Mouse (Mus musculus) liver, embryonic 15.5 days (tissue): ENCODE results near the gene Atg13. TPM values are rescaled to one million over a fixed set of nuclear protein-coding genes. Genes with fewer than 3 reads are reported as not detected.

Experiments used
- ATAC-seq: fragments of 200-750 bp; cut with Nextera tagmentation; 2 replicates; pipeline ENCODE4 v1.8.0; 2017; ENCODE audit warnings: moderate number of reproducible peaks, mild to moderate bottlenecking, moderate library complexity; ENCODE audit not compliant: insufficient read depth
- H3K27ac ChIP-seq: fragments of 300-500 bp; sonication (generic); replicated peaks from 2 replicates; pipeline ENCODE4 v1.5.1; 2015; ENCODE audit warnings: mild to moderate bottlenecking, inconsistent platforms
- H3K27me3 ChIP-seq: fragments of 300-500 bp; sonication (generic); 2 replicates; pipeline ENCODE4 v1.6.1; 2015; ENCODE audit warnings: mild to moderate bottlenecking, inconsistent platforms
- H3K36me3 ChIP-seq: fragments of 300-500 bp; sonication (generic); replicated peaks from 2 replicates; pipeline ENCODE4 v1.6.1; 2015; ENCODE audit warnings: moderate library complexity, mild to moderate bottlenecking, inconsistent platforms
- H3K4me1 ChIP-seq: fragments of 300-500 bp; sonication (generic); replicated peaks from 2 replicates; pipeline ENCODE4 v1.6.1; 2015; ENCODE audit warnings: inconsistent platforms
- H3K4me2 ChIP-seq: fragments of 300-500 bp; sonication (generic); 2 replicates; pipeline ENCODE4 v1.6.1; 2015; ENCODE audit warnings: moderate library complexity, mild to moderate bottlenecking, inconsistent platforms
- H3K4me3 ChIP-seq: fragments of 300-500 bp; sonication (generic); replicated peaks from 2 replicates; pipeline ENCODE4 v1.5.1; 2015; ENCODE audit warnings: mild to moderate bottlenecking, inconsistent platforms
- H3K9ac ChIP-seq: fragments of 300-500 bp; sonication (generic); 2 replicates; pipeline ENCODE4 v1.6.1; 2015; ENCODE audit warnings: moderate library complexity, mild to moderate bottlenecking, inconsistent platforms
- H3K9me3 ChIP-seq: fragments of 300-500 bp; sonication (generic); replicated peaks from 2 replicates; pipeline ENCODE4 v1.6.1; 2016; ENCODE audit warnings: inconsistent platforms
- WGBS: fragments of 180-500 bp; shearing (Covaris S2); methylation state at CpG from one replicate; pipeline ENCODE4 v1.1.7; 2015; ENCODE audit warnings: mixed read lengths; ENCODE audit not compliant: insufficient replicate concordance; 5-methylcytosine and 5-hydroxymethylcytosine counted together
- polyA plus RNA-seq: library from polyadenylated mRNA; unstranded; fragments of >200 nt; fragmentation: Nextera tagmentation; extraction: Ambion mirVana; gene quantifications from 2 replicates; pipeline ENCODE4 v1.2.1, GENCODE M21; 2015

The Atg13 gene
- polyA plus RNA-seq, 1 experiment from 2014 or later, result 13.4 TPM

DNA sequence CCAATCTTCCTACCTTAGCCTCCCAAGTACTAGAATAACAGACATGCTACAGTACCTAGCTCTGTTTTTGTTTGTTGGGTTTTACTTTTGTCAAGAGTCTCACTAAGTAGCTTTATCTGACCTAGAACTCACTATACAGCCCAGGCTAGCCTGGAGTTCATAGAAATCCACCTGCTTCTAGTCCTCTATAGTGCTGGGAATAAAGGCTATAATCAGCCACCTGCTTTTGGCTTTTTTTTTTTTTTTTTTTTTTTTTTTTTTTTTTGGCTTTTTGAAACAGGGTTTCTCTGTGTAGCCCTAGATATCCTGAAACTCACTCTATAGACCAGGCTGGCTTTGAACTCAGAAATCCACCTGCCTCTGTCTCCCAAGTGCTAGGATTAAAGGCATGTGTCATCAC lies 13.6 kb upstream of the Atg13 start:
- Histone ChIP-seq H3K4me3 (no peak overlapping the region), H3K36me3 (peaks cover 10% of the 10 kb centered on the region)
- ATAC-seq, result no peak

GRCm38 (mm10) chr2:91723382-91723781 lies 13.0 kb upstream of the Atg13 start:
- Histone ChIP-seq H3K36me3 (peaks cover 10% of the 10 kb centered on the region), H3K4me1 (peaks cover 15% of the 10 kb centered on the region), H3K9me3 (no peaks in the 10 kb centered on the region), H3K4me3 (no peak overlapping the region), H3K27ac (no peak overlapping the region), H3K4me2 (no peak overlapping the region), H3K27me3 (no peaks in the 10 kb centered on the region), H3K9ac (no peak overlapping the region)
- ATAC-seq, result no peak
- WGBS, result 60% methylated on average over 4 of the region's 4 CpGs

More for the DNA sequence above, 13.6 kb upstream of the Atg13 start:
- Histone ChIP-seq H3K9me3 (no peaks in the 10 kb centered on the region), H3K4me2 (no peak overlapping the region), H3K4me1 (peaks cover 15% of the 10 kb centered on the region), H3K27ac (no peak overlapping the region), H3K9ac (no peak overlapping the region), H3K27me3 (no peaks in the 10 kb centered on the region)

DNA sequence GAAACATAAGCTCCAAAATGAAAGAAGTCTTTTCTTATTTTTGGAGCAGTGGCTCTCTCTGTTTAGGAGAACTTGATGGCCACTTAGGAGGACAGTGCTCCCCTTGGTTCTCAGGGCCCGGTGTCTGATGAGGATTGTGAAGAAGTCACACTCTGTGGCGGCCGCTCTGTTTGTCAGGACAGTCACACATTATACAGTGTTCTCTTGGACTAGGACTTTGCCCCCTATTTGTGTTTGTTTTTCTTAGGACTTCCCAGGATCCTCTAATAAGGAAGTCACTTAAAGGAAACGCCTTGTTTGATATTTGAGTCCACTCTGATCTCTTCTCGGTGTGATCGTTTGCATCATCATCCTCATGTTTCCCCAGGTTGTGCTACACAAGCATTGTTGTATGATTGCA lies 7.9 kb upstream of the Atg13 start:
- H3K27me3 ChIP-seq, result no peaks in the 10 kb centered on the region
- H3K36me3 ChIP-seq, result peaks cover 10% of the 10 kb centered on the region
- H3K27ac ChIP-seq, result no peak overlapping the region
- H3K4me1 ChIP-seq, result 0 out of 2 replicates have a peak, but pooled peaks cover 6% of the 10 kb centered on the region
- WGBS, result 70% methylated on average over 6 of the region's 6 CpGs
- H3K9ac ChIP-seq, result no peak overlapping the region
- ATAC-seq, result peak; percentile 42; the same call in 1 of the 2 replicates
- no peaks in the 10 kb centered on the region for H3K9me3 ChIP-seq
- no peak overlapping the region for H3K4me3 ChIP-seq
- H3K4me2 ChIP-seq, result no peak overlapping the region; the same call in 1 of the 2 replicates

DNA sequence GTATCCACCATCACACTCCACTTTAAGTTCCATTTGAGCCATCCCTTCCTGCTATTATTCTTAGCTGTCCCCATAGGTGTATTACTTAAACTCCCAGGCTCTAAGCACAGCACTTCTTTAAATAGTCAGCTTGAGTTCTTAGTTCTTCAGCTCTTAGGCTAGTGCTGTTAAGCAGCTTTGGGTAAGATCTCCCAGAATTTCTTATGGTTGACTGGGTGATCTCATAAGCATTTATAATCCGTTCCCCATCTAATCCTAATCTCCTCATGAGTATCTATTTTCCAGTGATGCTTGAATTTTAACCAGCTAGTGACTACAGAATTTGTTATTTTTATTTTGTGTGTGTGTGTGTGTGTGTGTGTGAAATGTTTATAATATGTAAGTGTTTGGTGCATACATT lies 4.5 kb upstream of the Atg13 start:
- H3K9ac ChIP-seq, result no peak overlapping the region
- no peak overlapping the region for H3K4me3 ChIP-seq
- H3K4me2 ChIP-seq, result no peak overlapping the region
- H3K36me3 ChIP-seq, result 0 out of 2 replicates have a peak, but pooled peaks cover 1% of the 10 kb centered on the region
- ATAC-seq, result no peak
- WGBS, result 70% methylated on average over 1 of the region's 1 CpGs
- H3K27ac ChIP-seq, result no peak overlapping the region
- H3K27me3 ChIP-seq, result no peaks in the 10 kb centered on the region
- peaks cover 22% of the 10 kb centered on the region for H3K4me1 ChIP-seq
- no peaks in the 10 kb centered on the region for H3K9me3 ChIP-seq

- H3K4me2 ChIP-seq, result peak overlapping the region; percentile 79
- no peaks in the 10 kb centered on the region for H3K9me3 ChIP-seq
- no peaks in the 10 kb centered on the region for H3K36me3 ChIP-seq
- 1% methylated on average over 8 of the region's 8 CpGs for WGBS
- peak overlapping the region; percentile 94 for H3K4me3 ChIP-seq
- peaks cover 32% of the 10 kb centered on the region for H3K4me1 ChIP-seq
- H3K27ac ChIP-seq, result peak overlapping the region; percentile 89
- no peak for ATAC-seq
- H3K9ac ChIP-seq, result peak overlapping the region; percentile 78
- no peaks in the 10 kb centered on the region for H3K27me3 ChIP-seq
These were observed 1.0 kb upstream of the Atg13 start for GRCm38 (mm10) chr2:91711256-91711925.

GRCm38 (mm10) chr2:91708361-91708760 lies 2.0 kb downstream of the Atg13 start:
- WGBS, result 92% methylated on average over 6 of the region's 6 CpGs
- peaks cover 27% of the 10 kb centered on the region for H3K4me1 ChIP-seq
- H3K9me3 ChIP-seq, result no peaks in the 10 kb centered on the region
- no peaks in the 10 kb centered on the region for H3K36me3 ChIP-seq
- H3K4me2 ChIP-seq, result no peak overlapping the region
- no peaks in the 10 kb centered on the region for H3K27me3 ChIP-seq
- no peak overlapping the region for H3K9ac ChIP-seq
- no peak overlapping the region for H3K27ac ChIP-seq
- no peak for ATAC-seq
- H3K4me3 ChIP-seq, result no peak overlapping the region

DNA sequence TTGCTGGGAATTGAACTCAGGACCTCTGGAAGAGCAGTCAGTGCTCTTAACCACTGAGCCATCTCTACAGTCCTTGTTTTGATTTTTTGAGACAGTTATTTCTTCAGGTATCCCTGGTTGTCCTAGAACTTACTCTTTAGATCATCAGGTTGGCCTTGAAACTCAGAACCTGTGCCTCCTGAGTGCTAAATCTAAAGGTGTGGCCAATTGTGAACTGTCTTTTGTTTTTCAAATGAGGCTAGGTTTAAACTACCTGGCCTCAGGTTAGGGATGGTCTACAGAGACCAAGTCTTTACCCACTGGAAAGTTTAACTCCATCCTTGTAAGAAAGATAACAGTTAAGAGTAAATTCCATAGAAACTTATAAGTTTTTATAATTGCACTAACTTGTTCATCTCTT lies 3.9 kb downstream of the Atg13 start:
- no peak overlapping the region for H3K4me2 ChIP-seq
- ATAC-seq, result no peak
- H3K27ac ChIP-seq, result no peak overlapping the region
- no peaks in the 10 kb centered on the region for H3K27me3 ChIP-seq
- no peak overlapping the region for H3K9ac ChIP-seq
- H3K4me3 ChIP-seq, result no peak overlapping the region
- H3K9me3 ChIP-seq, result no peaks in the 10 kb centered on the region
- no peaks in the 10 kb centered on the region for H3K36me3 ChIP-seq
- H3K4me1 ChIP-seq, result peaks cover 15% of the 10 kb centered on the region

DNA sequence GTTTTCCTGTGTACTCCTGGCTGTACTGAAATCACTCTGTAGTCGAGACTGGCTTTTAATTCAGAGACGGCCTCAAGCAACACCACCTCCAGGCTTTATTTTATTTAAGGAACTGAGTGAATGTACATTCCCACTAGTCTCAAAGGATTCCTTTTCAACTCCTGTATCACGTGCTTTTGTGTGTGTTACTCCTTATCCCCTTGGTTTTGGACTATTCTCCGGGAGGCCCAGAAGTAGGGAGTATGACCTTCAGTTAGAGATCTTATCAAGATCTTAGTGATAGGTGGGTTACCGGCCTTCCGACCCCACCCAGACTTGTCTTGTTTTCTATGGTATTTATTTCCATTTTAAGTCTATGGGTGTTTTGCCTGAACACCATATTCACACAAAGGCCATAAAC lies 4.6 kb downstream of the Atg13 start:
- 64% methylated on average over 6 of the region's 6 CpGs for WGBS
- Histone ChIP-seq H3K9me3 (no peaks in the 10 kb centered on the region), H3K4me1 (peaks cover 12% of the 10 kb centered on the region), H3K36me3 (no peaks in the 10 kb centered on the region), H3K4me2 (no peak overlapping the region), H3K27me3 (no peaks in the 10 kb centered on the region), H3K4me3 (no peak overlapping the region), H3K9ac (no peak overlapping the region), H3K27ac (no peak overlapping the region)
- ATAC-seq, result no peak

- H3K36me3 ChIP-seq, result no peaks in the 10 kb centered on the region
- ATAC-seq, result no peak
- WGBS, result 81% methylated on average over 2 of the region's 2 CpGs
- H3K9me3 ChIP-seq, result no peaks in the 10 kb centered on the region
- H3K9ac ChIP-seq, result no peak overlapping the region
- no peak overlapping the region for H3K4me3 ChIP-seq
- H3K4me1 ChIP-seq, result no peaks in the 10 kb centered on the region; the same call in 1 of the 2 replicates
- H3K27me3 ChIP-seq, result no peaks in the 10 kb centered on the region
- H3K27ac ChIP-seq, result no peak overlapping the region
- no peak overlapping the region for H3K4me2 ChIP-seq
These were observed 9.0 kb downstream of the Atg13 start for GRCm38 (mm10) chr2:91701366-91701765.

- Histone ChIP-seq H3K27ac (no peak overlapping the region), H3K27me3 (no peaks in the 10 kb centered on the region), H3K4me2 (no peak overlapping the region), H3K36me3 (peaks cover 10% of the 10 kb centered on the region), H3K9ac (no peak overlapping the region), H3K4me3 (no peak overlapping the region), H3K9me3 (no peaks in the 10 kb centered on the region), H3K4me1 (no peaks in the 10 kb centered on the region; the same call in 1 of the 2 replicates)
- 67% methylated on average over 1 of the region's 1 CpGs for WGBS
- ATAC-seq, result no peak
These were observed 11.2 kb downstream of the Atg13 start for GRCm38 (mm10) chr2:91699225-91699624.

- Histone ChIP-seq H3K27me3 (no peaks in the 10 kb centered on the region), H3K27ac (no peak overlapping the region), H3K4me1 (no peaks in the 10 kb centered on the region; the same call in 1 of the 2 replicates), H3K36me3 (peaks cover 25% of the 10 kb centered on the region), H3K4me3 (no peak overlapping the region), H3K9ac (no peak overlapping the region), H3K9me3 (no peaks in the 10 kb centered on the region), H3K4me2 (no peak overlapping the region)
- ATAC-seq, result no peak
- 58% methylated on average over 1 of the region's 1 CpGs for WGBS
These were observed 14.2 kb downstream of the Atg13 start for GRCm38 (mm10) chr2:91696225-91696590.
